Mouse (Mus musculus): Measurements from ENCODE around the gene Krt20. TPM values are rescaled to one million over a fixed set of nuclear protein-coding genes. Genes with fewer than 3 reads are reported as not detected.
A peak's percentile ranks its signal among the peaks of the same experiment; 100 is the strongest.

The Krt20 gene
- polyA plus RNA-seq, 1 experiment from 2014 or later = 0.35 TPM

DNA sequence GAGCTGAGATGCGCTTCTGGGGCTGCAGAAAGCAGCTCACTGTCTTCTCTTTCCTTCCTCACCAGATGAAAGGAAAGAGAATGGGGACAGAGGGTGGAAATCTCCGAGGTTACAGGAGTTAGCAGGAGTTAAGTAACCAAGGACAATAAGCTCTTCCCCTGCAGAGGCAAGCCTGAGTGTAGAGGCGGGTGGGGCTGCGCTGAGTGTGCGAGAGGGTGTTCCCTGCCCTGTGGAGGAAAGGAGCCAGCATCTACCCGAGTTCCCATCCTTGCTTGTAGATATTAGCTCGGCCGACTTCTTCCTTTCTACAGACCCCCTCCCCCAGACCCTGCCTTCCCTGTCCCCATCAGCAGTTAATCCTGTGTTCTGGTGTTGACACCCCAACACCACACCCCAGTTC lies 39.1 kb downstream of the Krt20 start:
- Histone ChIP-seq H3K4me1 (peaks cover 24% of the 10 kb centered on the region), H3K4me3 (no peak overlapping the region), H3K27ac (no peak overlapping the region), H3K36me3 (replicated peaks) (no peaks in the 10 kb centered on the region), H3K27me3 (ENCODE audit: poor library complexity, severe bottlenecking) (no peaks in the 10 kb centered on the region), H3K9me3 (no peaks in the 10 kb centered on the region)
- WGBS = 59% methylated on average over 8 of the region's 8 CpGs
- DNase-seq (ENCODE audit: extremely low spot score, low spot score) = no peak

DNA sequence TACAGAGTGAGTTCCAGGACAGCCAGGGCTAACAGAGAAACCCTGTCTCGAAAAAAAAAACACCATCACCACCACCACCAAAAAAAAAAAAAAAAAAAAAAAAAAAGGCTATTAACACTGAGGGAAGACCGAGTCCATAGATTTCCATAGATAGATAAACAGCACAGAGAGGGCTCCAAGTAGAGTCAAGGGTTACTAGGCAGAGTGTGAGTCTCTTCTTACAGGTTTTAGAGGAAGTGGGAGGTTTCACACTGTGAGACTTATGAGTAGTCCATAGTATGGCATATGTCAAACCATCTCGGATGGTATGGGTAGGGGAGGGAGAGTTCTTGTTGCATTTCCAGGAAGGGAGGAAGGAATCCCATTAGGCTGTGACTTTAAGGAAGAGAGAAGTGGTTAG lies 39.9 kb downstream of the Krt20 start:
- no peaks in the 10 kb centered on the region for H3K9me3 ChIP-seq
- WGBS = 81% methylated on average over 3 of the region's 3 CpGs
- H3K4me1 ChIP-seq = peaks cover 24% of the 10 kb centered on the region
- no peak overlapping the region for H3K4me3 ChIP-seq
- H3K27me3 ChIP-seq (ENCODE audit: poor library complexity, severe bottlenecking) = no peaks in the 10 kb centered on the region
- H3K27ac ChIP-seq = no peak overlapping the region
- DNase-seq (ENCODE audit: extremely low spot score, low spot score) = no peak
- H3K36me3 ChIP-seq (replicated peaks) = no peaks in the 10 kb centered on the region

DNA sequence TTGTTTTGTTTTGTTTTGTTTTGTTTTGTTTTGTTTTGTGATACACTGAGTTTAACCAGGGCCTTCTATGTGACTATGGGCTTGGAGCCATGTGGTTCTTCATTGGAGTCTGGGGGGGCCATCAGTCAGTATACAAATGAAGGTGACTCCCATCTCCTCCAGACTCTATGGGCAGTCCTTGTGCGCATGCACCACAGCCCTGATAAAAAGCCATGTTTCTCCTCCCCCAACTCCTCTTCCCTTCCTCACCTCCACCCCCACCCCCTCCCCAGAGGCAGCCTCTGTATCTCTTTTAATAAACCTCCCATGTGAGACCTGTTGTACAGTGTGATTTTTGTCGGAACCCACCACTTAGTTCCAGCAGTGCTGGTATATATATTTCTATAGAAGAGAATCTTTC lies 41.3 kb downstream of the Krt20 start:
- WGBS = 70% methylated on average over 2 of the region's 2 CpGs
- no peaks in the 10 kb centered on the region for H3K9me3 ChIP-seq
- no peaks in the 10 kb centered on the region for H3K36me3 ChIP-seq (replicated peaks)
- DNase-seq (ENCODE audit: extremely low spot score, low spot score) = no peak
- no peaks in the 10 kb centered on the region for H3K27me3 ChIP-seq (ENCODE audit: poor library complexity, severe bottlenecking)
- H3K4me1 ChIP-seq = peaks cover 24% of the 10 kb centered on the region
- peak overlapping the region; percentile 74 for H3K27ac ChIP-seq
- H3K4me3 ChIP-seq = no peak overlapping the region

DNA sequence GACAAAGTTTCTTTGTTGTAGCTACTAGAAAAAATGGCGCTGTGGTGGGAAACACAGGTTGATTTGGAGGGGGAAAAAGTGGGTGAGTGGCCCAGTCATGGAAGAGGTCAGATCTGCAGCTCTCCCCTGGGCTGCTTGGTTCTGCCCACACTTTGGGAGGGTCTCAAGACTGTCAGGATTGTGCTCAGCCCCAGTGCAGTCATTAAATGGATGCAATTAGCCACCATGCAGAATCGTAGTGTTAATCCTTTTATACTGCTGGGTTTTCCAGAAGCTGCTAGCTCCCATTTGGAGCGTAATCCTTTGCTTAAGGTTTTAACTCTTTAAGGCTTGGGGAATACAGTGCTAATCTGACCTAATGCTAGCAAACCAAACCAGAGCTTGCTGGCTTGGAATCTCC lies 41.9 kb downstream of the Krt20 start:
- peak overlapping the region; percentile 74 for H3K27ac ChIP-seq
- H3K36me3 ChIP-seq (replicated peaks) = no peaks in the 10 kb centered on the region
- H3K9me3 ChIP-seq = no peaks in the 10 kb centered on the region
- H3K4me1 ChIP-seq = peaks cover 24% of the 10 kb centered on the region
- no peaks in the 10 kb centered on the region for H3K27me3 ChIP-seq (ENCODE audit: poor library complexity, severe bottlenecking)
- DNase-seq (ENCODE audit: extremely low spot score, low spot score) = peak; percentile 34
- no peak overlapping the region for H3K4me3 ChIP-seq
- WGBS = 19% methylated on average over 3 of the region's 3 CpGs

DNA sequence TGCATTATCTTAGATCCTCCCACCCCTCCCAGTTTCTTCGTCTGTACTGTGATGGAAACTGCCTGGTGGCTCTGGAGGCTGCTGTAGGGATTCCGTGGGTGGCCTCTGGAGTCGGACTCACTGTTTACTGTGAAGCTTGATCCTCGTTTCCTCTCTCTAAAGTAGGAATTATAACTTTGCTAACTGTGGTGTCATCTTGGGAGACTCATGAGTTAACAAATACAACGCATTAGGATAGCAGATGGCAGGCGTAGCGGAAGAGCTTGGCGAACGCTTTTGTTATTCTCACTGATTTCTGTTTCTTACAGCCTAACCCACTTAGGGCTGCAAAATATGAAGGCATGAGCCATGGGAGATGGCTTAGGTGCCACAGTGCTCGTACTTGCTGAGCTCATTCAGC lies 45.5 kb downstream of the Krt20 start:
- H3K4me3 ChIP-seq = no peak overlapping the region
- H3K9me3 ChIP-seq = no peaks in the 10 kb centered on the region
- no peak overlapping the region for H3K27ac ChIP-seq
- peaks cover 12% of the 10 kb centered on the region for H3K36me3 ChIP-seq (replicated peaks)
- WGBS = 89% methylated on average over 10 of the region's 10 CpGs
- no peak for DNase-seq (ENCODE audit: extremely low spot score, low spot score)
- peaks cover 24% of the 10 kb centered on the region for H3K4me1 ChIP-seq
- H3K27me3 ChIP-seq (ENCODE audit: poor library complexity, severe bottlenecking) = no peaks in the 10 kb centered on the region

DNA sequence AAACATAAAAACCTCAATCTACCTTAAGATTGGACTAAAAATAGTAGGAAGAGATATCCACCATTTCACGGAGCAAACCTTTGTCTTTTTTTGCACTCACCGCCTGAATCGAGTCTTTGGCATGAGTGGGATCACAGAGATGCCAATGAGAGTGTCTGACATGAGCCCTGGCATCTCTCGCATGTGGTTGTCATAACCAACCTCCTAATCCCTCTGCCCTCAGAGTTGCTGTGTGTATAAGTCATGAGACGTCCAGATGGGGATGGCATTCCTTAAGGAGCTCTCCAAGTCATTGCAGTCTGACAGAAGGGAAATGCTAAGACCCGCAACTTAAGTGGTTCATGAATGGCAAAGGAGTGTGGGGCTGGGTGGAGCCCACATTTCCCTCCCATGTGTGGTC lies 46.6 kb downstream of the Krt20 start:
- Histone ChIP-seq H3K9me3 (no peaks in the 10 kb centered on the region), H3K4me1 (peaks cover 25% of the 10 kb centered on the region), H3K27me3 (ENCODE audit: poor library complexity, severe bottlenecking) (no peaks in the 10 kb centered on the region), H3K27ac (no peak overlapping the region), H3K4me3 (no peak overlapping the region), H3K36me3 (replicated peaks) (peaks cover 12% of the 10 kb centered on the region)
- 87% methylated on average over 6 of the region's 6 CpGs for WGBS
- no peak for DNase-seq (ENCODE audit: extremely low spot score, low spot score)

DNA sequence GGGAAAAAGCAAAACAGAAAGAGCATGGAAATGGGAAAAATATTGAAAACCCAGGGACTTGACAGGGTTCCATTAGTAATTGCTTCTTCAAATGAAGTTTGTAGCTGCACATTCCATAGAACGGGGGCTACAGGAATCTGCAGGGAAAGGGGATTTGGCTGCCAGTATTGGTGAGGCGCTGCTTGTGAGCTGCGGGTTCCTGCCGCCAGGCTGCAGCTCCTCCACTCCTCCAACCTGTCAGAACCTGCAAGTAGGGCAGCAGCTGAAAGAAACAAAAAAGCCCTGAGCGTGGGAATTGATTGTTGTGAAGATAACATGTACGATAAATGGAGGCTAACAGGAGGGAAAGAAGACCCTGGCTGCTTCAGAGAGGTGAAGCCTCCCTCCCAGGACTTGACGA lies 47.1 kb downstream of the Krt20 start:
- DNase-seq (ENCODE audit: extremely low spot score, low spot score) = no peak
- Histone ChIP-seq H3K4me1 (peaks cover 20% of the 10 kb centered on the region), H3K9me3 (no peaks in the 10 kb centered on the region), H3K27ac (no peak overlapping the region), H3K4me3 (no peak overlapping the region), H3K27me3 (ENCODE audit: poor library complexity, severe bottlenecking) (no peaks in the 10 kb centered on the region), H3K36me3 (replicated peaks) (peaks cover 12% of the 10 kb centered on the region)
- WGBS = 80% methylated on average over 7 of the region's 7 CpGs

DNA sequence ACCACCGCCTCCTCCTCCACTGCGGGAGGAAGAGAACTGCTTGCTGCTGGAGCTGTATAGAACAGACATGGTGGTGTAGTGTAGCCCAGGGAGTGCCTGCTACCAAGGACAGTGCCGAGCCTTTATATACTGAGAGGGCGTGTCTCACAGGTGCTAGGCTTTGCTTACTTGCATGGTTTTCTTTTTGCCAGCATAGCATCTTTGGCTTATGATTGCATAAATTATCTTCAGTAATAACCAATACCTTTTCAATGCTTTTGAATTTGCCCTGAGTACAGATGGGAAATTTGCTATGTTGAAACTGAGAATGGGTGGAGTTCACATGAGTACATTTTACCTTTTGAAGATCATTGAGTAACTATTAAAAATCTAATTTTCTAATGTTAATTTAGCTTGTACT lies 48.7 kb downstream of the Krt20 start, which contains the start of gene Krt10:
Krt10 (minus strand) TSS at position 101 of the 400 bp plus-strand sequence.
- peaks cover 13% of the 10 kb centered on the region for H3K4me1 ChIP-seq
- WGBS = 85% methylated on average over 4 of the region's 4 CpGs
- H3K27ac ChIP-seq = no peak within 1 kb of the TSS
- H3K36me3 ChIP-seq (replicated peaks) = peaks cover 12% of the 10 kb centered on the region
- no peak for DNase-seq (ENCODE audit: extremely low spot score, low spot score)
- no peaks in the 10 kb centered on the region for H3K9me3 ChIP-seq
- H3K27me3 ChIP-seq (ENCODE audit: poor library complexity, severe bottlenecking) = peaks cover 3% of the 10 kb centered on the region
- H3K4me3 ChIP-seq = no peak within 1 kb of the TSS

DNA sequence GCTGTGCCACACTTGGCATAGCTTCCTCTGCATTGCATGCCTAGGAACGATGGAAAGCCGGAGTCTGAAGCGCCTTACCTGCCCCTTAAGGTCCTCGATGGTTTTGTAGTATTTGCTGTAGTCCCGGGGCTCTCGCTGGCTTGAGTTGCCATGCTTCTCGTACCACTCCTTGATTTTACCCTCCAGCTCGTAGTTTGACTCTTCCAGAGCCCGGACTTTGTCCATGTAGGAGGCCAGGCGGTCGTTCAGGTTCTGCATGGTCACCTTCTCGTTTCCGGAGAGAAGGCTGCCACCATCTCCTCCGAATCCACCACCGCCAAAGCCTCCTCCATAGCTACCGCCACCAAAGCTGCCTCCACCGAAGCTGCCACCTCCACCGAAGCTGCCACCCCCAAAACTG lies 49.3 kb downstream of the Krt20 start:
- peaks cover 6% of the 10 kb centered on the region for H3K27me3 ChIP-seq (ENCODE audit: poor library complexity, severe bottlenecking)
- no peak overlapping the region for H3K27ac ChIP-seq
- peaks cover 12% of the 10 kb centered on the region for H3K36me3 ChIP-seq (replicated peaks)
- DNase-seq (ENCODE audit: extremely low spot score, low spot score) = no peak
- H3K9me3 ChIP-seq = no peaks in the 10 kb centered on the region
- 95% methylated on average over 18 of the region's 18 CpGs for WGBS
- H3K4me3 ChIP-seq = no peak overlapping the region
- H3K4me1 ChIP-seq = peaks cover 13% of the 10 kb centered on the region

DNA sequence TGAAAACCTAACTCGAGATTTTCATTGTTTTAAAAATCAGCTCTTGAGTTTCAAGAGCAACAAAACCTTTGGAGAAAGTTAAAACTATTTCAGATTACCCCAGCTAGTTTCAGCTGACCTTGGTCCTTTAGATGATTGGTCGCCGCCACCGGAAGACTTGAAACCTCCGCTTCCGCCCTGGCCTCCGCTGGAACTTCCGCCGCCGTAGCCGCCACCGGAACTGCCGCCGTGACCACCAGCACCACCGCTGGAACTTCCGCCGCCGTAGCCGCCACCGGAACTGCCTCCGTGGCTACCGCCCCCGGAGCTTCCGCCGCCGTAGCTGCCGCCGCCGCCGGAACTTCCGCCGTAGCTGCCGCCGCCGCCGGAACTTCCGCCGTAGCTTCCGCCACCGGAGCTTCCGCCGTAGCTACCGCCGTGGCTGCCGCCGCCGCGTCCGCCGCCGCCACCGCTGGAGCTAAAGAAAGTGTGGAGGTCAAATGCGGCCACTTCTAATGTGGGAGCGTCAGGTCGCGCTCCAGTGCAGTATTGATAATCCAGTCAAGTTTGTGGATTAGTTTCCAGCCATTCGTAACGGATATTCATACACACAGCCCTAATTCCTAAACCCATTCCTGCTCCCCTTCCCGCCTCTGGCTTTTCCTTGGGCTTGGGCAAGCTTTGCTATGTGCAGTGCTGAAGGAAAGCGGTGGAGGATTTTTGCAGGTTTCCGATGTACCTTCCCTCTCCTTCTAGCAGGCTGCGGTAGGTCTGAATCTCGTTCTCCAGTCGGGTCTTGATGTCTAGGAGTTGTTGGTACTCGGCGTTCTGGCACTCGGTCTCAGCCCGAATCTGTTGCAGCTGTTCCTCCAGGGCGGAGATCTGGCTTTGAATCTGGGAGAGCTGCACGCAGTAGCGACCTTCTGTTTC lies 51.9 kb downstream of the Krt20 start:
- Histone ChIP-seq H3K9me3 (no peaks in the 10 kb centered on the region), H3K4me1 (peaks cover 13% of the 10 kb centered on the region), H3K27ac (peak overlapping the region; percentile 91), H3K27me3 (ENCODE audit: poor library complexity, severe bottlenecking) (peaks cover 20% of the 10 kb centered on the region), H3K36me3 (replicated peaks) (peaks cover 12% of the 10 kb centered on the region), H3K4me3 (peak overlapping the region; percentile 63)
- WGBS = 2% methylated on average over 71 of the region's 71 CpGs
- peak; percentile 92 for DNase-seq (ENCODE audit: extremely low spot score, low spot score)

DNA sequence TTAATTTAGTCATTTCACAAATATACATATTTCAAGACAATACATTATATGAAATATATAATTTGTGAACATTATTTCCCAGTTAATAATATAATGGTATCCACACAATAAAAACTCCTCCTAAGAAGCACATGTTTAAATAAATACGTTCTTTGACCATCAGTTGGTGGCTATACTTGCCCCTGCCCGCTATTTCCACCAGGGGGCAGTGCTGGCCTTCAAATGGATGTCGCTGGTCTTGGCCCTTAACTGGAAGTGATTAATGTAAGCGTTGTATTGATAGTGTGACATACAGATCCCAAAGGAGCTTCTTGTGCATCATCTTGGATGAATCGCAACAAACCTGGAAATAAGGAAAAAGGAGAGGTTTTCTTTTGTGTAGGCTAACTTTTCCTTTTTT lies 58.4 kb downstream of the Krt20 start:
- WGBS = 23% methylated on average over 5 of the region's 5 CpGs

More for the DNA sequence above, 58.4 kb downstream of the Krt20 start:
- Histone ChIP-seq H3K36me3 (replicated peaks) (no peaks in the 10 kb centered on the region), H3K27ac (no peak overlapping the region), H3K4me3 (no peak overlapping the region), H3K27me3 (ENCODE audit: poor library complexity, severe bottlenecking) (peaks cover 20% of the 10 kb centered on the region), H3K4me1 (no peaks in the 10 kb centered on the region), H3K9me3 (no peaks in the 10 kb centered on the region)
- DNase-seq (ENCODE audit: extremely low spot score, low spot score) = peak; percentile 74

Data from forebrain, embryonic 10.5 days (tissue).